Mouse (Mus musculus) liver, adult (tissue): Measurements from ENCODE around the gene Fxyd3.
A peak's percentile ranks its signal among the peaks of the same experiment; 100 is the strongest.

Source experiments
- GATA4 ChIP-seq: IDR thresholded peaks from 2 replicates; pipeline ENCODE4 v1.6.1; 2014; ENCODE audit warnings: mild to moderate bottlenecking, low read length; ENCODE audit not compliant: insufficient replicate concordance

Fxyd3 gene

DNA sequence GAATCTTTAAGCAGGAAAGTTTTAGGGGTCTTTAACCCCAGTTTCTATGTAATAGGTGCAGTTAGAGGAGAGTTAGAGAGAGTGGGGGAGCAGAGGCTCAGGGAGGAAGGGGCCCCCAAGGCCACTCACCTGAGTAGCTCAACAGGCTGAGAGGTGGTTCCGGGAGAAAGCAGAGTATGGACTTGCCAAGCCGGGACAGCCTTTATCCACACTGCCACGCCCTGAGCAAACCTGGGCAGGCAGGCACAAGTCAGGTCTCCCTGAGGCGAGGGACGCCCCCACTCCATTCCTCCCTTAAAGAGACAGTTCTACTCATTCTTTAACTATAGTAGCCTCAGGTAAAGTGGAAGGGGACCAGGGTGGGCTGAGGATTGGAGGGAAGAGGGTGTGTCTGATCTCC lies at the start of gene Fxyd3:
TSS of gene Fxyd3 (minus strand) at position 213 of the 400 bp plus-strand sequence.
- no peak for TF ChIP-seq GATA4

DNA sequence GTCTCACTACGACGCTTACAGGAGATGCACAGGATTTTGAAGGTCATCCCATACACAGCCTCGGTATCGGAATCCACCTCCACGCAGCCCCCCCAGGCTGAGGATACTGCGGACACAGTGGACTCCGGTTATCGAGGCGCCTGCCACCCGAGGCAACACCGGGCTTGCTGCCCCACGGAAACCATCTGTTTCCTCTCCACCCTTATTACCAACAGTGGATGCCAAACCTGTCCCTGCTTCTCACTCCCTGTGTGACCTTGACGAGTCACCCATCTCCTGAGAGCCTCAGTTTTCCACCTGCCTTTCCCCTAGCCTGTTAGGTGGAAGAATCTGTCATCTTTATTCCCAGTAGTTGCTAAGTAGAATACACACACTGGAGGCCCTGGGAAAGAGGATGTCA lies 48.6 kb upstream of the Fxyd3 start:
- no peak for TF ChIP-seq GATA4

DNA sequence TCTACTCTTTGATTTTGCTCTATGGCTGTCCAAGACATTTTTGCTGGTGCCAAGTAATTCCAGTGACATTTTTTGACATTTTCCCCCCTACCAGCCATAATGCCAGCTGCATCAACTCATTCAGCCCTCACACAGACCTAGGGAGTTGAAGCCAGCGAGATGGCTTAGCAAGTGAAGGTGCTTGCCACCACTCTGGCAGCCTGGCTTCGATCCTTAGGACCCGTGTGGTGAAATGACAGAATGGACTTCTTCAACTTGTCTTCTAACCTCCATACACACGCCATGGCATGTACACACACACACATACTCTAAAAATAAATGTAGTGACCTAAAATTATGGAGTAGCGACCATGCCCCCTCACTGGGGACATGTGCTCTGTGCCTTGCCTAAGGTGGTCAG lies 47.9 kb upstream of the Fxyd3 start:
- no peak for TF ChIP-seq GATA4

DNA sequence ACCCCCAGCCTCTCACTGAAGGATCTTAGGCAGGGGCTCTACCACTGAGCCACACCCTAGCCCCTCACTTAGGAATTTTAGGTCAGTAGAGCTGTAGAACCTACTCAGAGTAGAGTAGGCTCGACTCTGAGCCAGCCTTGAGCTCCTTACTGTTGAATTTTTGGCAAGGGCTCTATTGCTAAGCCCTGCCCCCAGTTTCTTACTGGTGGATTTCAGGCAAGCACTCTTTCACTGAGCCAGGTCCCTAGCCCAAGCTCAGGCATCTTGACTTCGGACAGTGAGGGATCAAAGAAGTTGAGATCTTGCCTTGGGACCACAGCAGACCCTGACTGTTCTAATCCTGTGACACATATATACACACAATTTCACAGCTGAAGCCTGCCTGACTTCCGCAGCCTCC lies 47.2 kb upstream of the Fxyd3 start:
- no peak for TF ChIP-seq GATA4

DNA sequence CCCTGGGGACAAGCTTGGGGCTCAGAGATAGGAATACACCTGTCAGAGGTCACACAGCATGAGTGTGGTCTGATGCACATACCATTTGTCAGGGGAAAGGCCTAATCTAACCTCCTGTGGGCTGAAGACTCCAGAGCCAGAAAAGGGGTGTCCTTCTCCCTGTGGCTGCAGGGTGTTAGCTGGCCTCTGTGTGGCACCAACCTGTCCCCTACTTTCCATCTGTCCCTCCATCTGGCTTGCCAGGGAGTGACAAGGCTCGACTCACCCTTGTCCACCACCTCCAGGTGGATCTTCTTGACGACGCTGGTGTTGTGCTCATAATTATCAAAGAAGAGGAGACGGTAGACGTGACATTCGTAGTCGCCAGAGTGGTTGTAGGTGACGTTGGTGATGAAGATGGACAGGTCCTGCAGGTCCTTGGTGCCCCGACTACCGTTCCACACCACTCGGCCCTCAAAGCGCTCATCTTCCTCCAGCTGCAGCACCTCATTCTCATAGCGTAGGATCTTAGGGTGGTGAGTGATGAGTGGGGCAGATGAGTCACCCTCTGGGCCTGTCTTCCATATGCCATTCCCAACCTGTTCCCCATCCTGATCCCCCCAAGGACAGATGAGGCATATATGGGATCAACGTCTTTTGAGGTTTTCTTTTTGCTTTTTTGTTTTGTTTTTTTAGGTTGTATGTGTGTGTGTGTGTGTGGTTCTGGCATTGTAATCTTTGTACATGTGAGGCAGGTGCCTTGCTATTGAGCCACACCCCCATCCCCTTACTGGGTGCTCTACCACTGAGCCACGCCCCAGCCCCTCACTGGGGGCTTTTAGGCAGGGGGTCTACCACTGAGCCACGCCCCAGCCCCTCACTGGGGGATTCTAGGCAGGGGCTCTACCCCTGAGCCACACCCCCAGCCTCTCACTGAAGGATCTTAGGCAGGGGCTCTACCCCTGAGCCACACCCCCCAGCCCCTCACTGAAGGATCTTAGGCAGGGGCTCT lies 46.4 kb upstream of the Fxyd3 start:
- no peak for TF ChIP-seq GATA4

DNA sequence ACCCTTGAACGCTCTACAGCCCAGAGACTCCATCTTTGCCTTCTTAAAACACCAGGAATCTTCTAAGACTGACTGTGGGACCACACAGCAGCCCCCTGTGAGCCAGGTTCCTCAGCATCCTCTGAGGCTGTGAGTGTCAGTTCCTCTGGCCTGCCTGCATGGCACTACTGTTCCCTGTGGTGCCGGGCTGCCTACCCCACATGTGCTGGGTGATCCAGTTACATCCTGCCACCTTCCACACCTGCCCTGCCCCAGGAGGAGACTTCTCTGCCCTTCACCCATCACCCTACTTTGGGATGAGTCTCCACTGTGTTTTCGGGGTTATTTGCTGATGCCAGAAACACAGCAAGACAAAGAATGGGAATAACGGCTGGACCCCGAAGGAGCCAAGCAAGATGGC lies 43.1 kb upstream of the Fxyd3 start:
- no peak for TF ChIP-seq GATA4

DNA sequence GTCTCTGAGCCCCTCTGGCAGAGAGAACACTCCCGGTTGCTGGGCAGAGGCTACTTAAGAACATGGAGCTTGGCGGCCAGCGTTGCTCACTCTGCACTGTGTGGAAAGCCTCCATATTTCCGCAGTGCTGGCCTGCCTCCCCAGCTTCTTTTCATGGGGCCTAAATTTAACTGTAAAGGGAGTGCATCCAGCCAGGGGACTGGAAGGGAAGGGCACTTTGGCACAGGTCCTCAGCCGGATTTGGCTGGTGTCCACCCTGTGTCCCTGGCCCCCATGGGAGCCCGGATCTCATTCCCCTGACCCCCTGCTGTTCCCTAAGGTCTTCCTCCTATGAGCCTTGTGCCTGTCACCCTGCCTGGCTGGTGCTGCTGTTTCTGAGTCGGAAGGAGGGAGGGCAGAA lies 42.0 kb upstream of the Fxyd3 start:
- no peak for TF ChIP-seq GATA4

DNA sequence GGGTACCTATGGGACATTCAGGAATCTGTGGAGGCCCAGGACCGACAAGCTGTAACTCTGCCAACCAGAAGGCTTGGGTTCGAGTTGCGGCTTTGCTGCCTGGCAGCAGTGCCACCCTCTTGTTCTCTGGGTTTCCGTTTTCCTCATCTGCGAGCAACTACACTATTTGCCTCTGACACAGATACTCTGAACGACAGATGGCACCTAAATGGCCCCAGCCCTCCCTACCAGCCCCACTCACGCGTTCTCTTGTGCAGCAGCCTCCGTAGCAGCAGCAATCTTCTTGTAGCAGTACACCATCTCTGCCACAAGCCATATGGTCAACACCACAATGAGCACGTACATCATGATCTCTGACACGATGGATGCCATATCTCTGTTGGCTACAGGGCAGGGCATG lies 41.0 kb upstream of the Fxyd3 start:
- TF ChIP-seq GATA4: no peak

DNA sequence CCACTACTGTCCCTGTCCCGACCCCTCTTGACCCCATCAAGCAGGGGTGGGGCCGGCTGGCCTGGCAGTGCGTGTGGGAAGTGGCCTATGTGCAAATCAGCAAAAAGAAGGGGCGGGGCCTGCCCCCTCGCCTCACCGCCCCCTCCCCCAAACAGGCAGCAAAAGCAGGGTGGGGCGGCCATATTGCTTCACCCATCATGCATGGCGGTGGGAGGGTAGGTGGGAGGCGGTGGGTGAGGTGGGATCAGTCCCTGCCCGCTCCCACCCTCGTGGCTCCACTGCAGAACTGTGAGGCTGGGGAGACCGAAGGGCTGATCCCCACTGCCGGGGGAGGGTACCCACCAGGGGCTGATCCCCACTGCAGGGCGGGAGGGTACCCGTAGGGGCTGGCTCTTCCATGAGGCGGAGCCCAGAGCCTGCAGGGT lies 40.2 kb upstream of the Fxyd3 start:
- TF ChIP-seq GATA4: no peak

DNA sequence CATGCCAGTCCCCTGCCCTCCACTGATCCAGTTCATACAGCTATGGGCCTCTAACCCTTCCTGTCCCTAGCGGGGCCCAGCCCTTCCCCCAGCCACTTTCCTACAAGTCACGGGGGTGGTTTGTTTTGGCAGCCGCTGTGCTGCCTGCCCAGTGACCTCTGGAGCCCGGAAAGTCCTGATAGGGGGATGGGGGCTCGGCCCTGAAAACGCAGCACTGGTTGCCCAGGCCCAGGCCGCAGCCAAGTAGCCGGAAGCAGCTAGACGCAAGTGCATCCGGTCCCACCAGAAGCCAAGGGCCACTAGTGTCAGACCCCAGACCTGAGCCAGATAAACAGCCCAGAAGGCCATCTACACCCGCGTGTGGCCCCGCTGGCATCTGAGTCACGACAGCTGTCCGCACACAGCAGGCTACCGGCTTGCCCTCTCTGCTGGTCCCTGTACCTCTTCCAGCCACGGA lies 39.1 kb upstream of the Fxyd3 start:
- peak; percentile 91; the same call in 1 of the 2 replicates for TF ChIP-seq GATA4

DNA sequence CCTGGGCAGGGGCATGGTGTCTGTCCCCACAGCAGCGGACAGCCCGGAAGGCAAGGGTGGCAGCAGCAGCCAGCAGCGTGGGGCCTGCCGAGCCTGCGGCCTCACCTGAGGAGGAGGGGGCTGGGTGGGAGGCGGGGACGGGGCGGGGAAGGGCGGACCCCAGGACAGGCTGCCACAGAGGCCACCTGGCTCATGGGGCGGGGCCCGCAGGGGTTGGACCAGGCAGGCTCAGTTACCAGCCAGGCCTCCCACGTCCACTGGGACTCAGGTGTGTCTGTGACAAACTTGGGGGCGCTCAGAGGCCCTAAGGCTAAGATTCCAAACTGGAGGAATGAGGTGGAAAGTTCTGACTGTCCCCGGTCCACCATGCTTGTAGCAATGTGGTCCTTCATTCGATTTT lies 38.7 kb upstream of the Fxyd3 start, which contains the start of gene Hpn:
TSS of gene Hpn (minus strand) at position 109 of the 400 bp plus-strand sequence.
- TF ChIP-seq GATA4: no peak

DNA sequence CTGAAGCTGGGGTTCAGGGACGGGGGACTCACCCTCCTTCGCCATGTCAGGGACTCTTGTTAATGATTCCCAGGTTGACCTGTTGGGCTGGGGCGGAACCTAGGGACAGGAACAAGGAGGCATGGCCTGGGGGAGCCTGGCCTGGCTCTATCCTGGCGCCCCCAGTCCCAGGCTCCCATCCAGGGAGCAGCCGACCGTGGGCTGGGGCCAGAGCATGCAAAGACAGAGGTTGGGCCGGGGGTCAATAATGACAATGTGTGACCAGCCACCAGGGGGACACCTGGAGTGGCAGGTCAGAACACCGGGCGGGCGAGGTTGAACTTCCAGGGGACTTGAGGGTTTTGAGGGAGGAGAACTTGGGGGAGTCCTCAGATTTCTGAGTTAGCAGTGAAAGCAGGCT lies 38.1 kb upstream of the Fxyd3 start:
- TF ChIP-seq GATA4: no peak

DNA sequence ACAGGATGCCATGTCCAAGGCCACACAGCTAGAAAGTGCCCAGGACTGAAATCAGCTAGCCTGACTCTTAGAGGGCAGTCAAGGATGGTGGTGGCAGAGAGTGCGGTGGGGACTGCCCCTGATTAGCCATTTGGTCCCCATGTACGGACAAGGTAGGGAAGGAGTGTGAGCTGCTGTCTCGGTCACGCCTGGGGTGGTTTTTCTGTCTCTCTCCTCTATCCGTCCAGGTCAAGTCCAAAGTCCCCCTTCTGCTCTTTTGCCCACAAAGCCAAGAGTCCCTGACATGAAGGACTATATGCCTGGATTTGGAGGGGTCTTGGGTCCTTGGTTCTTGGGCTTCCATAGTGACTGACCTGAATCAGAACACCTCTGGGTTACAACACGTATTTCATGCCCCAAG lies 37.3 kb upstream of the Fxyd3 start:
- no peak for TF ChIP-seq GATA4

DNA sequence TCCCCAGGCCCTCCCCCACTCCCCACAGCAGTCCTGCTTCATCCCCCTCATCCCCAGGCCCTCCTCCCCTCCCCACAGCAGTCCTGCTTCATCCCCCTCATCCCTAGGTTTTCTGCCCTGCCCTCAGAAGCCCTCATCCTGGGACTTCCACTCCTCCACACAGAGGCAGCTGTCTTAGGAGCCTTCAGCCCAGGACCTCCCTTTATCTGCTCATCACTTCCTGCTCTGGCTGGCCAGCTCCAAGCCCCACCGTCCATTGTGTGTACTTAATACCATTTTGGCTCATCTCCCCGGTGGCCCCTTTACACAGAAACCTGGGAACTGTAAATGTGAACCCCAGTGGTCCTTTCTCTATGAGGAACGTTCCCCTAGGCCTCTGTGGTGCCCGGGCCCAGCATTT lies 35.5 kb upstream of the Fxyd3 start:
- TF ChIP-seq GATA4: no peak

DNA sequence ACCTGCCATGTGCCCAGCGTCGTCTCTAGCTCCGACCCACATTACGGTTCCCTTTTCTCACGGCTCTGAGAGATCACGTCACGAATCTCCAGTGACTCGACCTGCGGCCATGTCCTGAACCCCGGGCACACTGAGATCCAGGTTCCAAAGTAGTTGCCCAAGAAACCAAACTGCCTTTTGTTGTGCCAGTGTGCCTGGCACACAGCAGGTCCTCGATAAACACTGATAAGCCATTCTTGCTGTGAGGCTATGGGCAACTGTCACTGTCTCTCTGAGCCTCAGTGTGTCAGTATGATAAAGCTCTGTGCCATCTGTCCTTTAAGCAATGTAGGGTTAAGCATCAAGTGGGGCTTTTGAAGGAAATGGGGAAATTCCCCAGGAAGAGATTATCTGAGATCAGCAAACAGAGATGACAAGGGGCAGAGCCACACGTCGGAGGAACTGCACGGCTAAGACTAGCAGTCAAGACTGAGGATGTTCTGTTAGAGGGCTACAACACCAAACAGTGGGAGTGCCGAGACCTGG lies 34.4 kb upstream of the Fxyd3 start:
- peak; percentile 71; the same call in 1 of the 2 replicates for TF ChIP-seq GATA4

DNA sequence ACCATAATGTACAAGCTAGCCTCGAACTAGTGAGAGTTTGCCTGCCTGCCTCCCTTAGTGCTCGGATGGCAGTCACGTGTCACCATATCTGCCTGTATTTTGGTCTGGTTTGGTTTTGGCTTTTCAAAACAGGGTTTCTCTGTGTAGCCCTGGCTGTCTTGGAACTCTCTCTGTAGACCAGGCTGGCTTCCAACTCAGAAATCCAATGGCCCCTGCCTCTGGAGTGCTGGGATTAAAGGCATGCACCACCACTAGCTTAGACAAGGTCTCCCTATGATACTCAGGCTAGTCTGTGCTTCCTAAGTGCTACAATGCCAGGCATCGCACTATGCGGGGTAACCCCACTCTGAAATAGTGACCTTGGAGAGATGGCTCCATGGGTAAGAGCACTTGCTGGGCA lies 33.3 kb upstream of the Fxyd3 start:
- TF ChIP-seq GATA4: no peak
